Mouse (Mus musculus): Measurements from ENCODE around the gene Rsph14. TPM values are rescaled to one million over a fixed set of nuclear protein-coding genes. Genes with fewer than 3 reads are reported as not detected.

Gene Rsph14
- polyA plus RNA-seq, 1 experiment from 2014 or later: not detected

GRCm38 (mm10) chr10:74929578-74929977, 102.8 kb downstream of the Rsph14 start:
- 73% methylated on average over 6 of the region's 6 CpGs for WGBS
- no peaks in the 10 kb centered on the region for H3K4me1 ChIP-seq (replicated peaks; ENCODE audit: control insufficient read depth, insufficient read depth, low read length)
- H3K4me2 ChIP-seq (ENCODE audit: low read depth, low read length, severe bottlenecking): no peak overlapping the region
- H3K4me3 ChIP-seq (ENCODE audit: low read depth, low read length): no peak overlapping the region
- no peak overlapping the region for H3K9ac ChIP-seq (ENCODE audit: low read length)
- ATAC-seq (replicated peaks; ENCODE audit: low FRiP score) (no peak), DNase-seq (ENCODE audit: low spot score) (peak; percentile 41)
- no peaks in the 10 kb centered on the region for H3K9me3 ChIP-seq (ENCODE audit: control insufficient read depth, low read length)
- no peaks in the 10 kb centered on the region for H3K27me3 ChIP-seq (ENCODE audit: control insufficient read depth, insufficient read depth, low read length)
- H3K27ac ChIP-seq (ENCODE audit: low read depth, low read length): no peak overlapping the region
- H3K36me3 ChIP-seq (ENCODE audit: control insufficient read depth, insufficient read depth, low read length): no peaks in the 10 kb centered on the region

GRCm38 (mm10) chr10:74928276-74928675, 104.1 kb downstream of the Rsph14 start:
- Histone ChIP-seq H3K4me1 (replicated peaks; ENCODE audit: control insufficient read depth, insufficient read depth, low read length) (no peaks in the 10 kb centered on the region), H3K4me3 (ENCODE audit: low read depth, low read length) (no peak overlapping the region), H3K9me3 (ENCODE audit: control insufficient read depth, low read length) (no peaks in the 10 kb centered on the region), H3K9ac (ENCODE audit: low read length) (no peak overlapping the region), H3K4me2 (ENCODE audit: low read depth, low read length, severe bottlenecking) (no peak overlapping the region), H3K27me3 (ENCODE audit: control insufficient read depth, insufficient read depth, low read length) (no peaks in the 10 kb centered on the region), H3K27ac (ENCODE audit: low read depth, low read length) (no peak overlapping the region), H3K36me3 (ENCODE audit: control insufficient read depth, insufficient read depth, low read length) (no peaks in the 10 kb centered on the region)
- WGBS: 92% methylated on average over 7 of the region's 7 CpGs
- no peak for DNase-seq (ENCODE audit: low spot score)
- ATAC-seq (replicated peaks; ENCODE audit: low FRiP score): no peak

GRCm38 (mm10) chr10:74925324-74925723, 107.1 kb downstream of the Rsph14 start:
- H3K27ac ChIP-seq (ENCODE audit: low read depth, low read length): no peak overlapping the region
- H3K36me3 ChIP-seq (ENCODE audit: control insufficient read depth, insufficient read depth, low read length): no peaks in the 10 kb centered on the region
- no peaks in the 10 kb centered on the region for H3K9me3 ChIP-seq (ENCODE audit: control insufficient read depth, low read length)
- no peak overlapping the region; the same call in 1 of the 2 replicates for H3K4me3 ChIP-seq (ENCODE audit: low read depth, low read length)
- H3K4me1 ChIP-seq (replicated peaks; ENCODE audit: control insufficient read depth, insufficient read depth, low read length): no peaks in the 10 kb centered on the region
- DNase-seq (ENCODE audit: low spot score) (peak; percentile 76), ATAC-seq (replicated peaks; ENCODE audit: low FRiP score) (0 out of 2 replicates have a peak, but pooled peaks have one; percentile 28)
- 20% methylated on average over 21 of the region's 21 CpGs for WGBS
- H3K27me3 ChIP-seq (ENCODE audit: control insufficient read depth, insufficient read depth, low read length): no peaks in the 10 kb centered on the region
- peak overlapping the region; percentile 47; the same call in 1 of the 2 replicates for H3K4me2 ChIP-seq (ENCODE audit: low read depth, low read length, severe bottlenecking)
- H3K9ac ChIP-seq (ENCODE audit: low read length): no peak overlapping the region

GRCm38 (mm10) chr10:74924274-74924673, 108.1 kb downstream of the Rsph14 start:
- WGBS: 90% methylated on average over 14 of the region's 14 CpGs

GRCm38 (mm10) chr10:74922763-74923162, 109.6 kb downstream of the Rsph14 start:
- DNase-seq (ENCODE audit: low spot score): no peak
- Histone ChIP-seq H3K4me1 (replicated peaks; ENCODE audit: control insufficient read depth, insufficient read depth, low read length) (no peaks in the 10 kb centered on the region), H3K36me3 (ENCODE audit: control insufficient read depth, insufficient read depth, low read length) (no peaks in the 10 kb centered on the region), H3K9me3 (ENCODE audit: control insufficient read depth, low read length) (no peaks in the 10 kb centered on the region), H3K4me2 (ENCODE audit: low read depth, low read length, severe bottlenecking) (no peak overlapping the region), H3K27ac (ENCODE audit: low read depth, low read length) (no peak overlapping the region), H3K27me3 (ENCODE audit: control insufficient read depth, insufficient read depth, low read length) (no peaks in the 10 kb centered on the region), H3K9ac (ENCODE audit: low read length) (no peak overlapping the region), H3K4me3 (ENCODE audit: low read depth, low read length) (no peak overlapping the region)
- no peak for ATAC-seq (replicated peaks; ENCODE audit: low FRiP score)
- 69% methylated on average over 6 of the region's 6 CpGs for WGBS

More at GRCm38 (mm10) chr10:74924274-74924673, 108.1 kb downstream of the Rsph14 start:
- no peak for ATAC-seq (replicated peaks; ENCODE audit: low FRiP score)
- H3K36me3 ChIP-seq (ENCODE audit: control insufficient read depth, insufficient read depth, low read length): no peaks in the 10 kb centered on the region
- H3K9me3 ChIP-seq (ENCODE audit: control insufficient read depth, low read length): no peaks in the 10 kb centered on the region
- no peak overlapping the region for H3K4me2 ChIP-seq (ENCODE audit: low read depth, low read length, severe bottlenecking)
- no peak overlapping the region for H3K4me3 ChIP-seq (ENCODE audit: low read depth, low read length)
- no peak overlapping the region for H3K27ac ChIP-seq (ENCODE audit: low read depth, low read length)
- DNase-seq (ENCODE audit: low spot score): no peak
- no peaks in the 10 kb centered on the region for H3K4me1 ChIP-seq (replicated peaks; ENCODE audit: control insufficient read depth, insufficient read depth, low read length)
- H3K27me3 ChIP-seq (ENCODE audit: control insufficient read depth, insufficient read depth, low read length): no peaks in the 10 kb centered on the region
- no peak overlapping the region for H3K9ac ChIP-seq (ENCODE audit: low read length)

- Histone ChIP-seq H3K4me1 (replicated peaks; ENCODE audit: control insufficient read depth, insufficient read depth, low read length) (no peaks in the 10 kb centered on the region), H3K27me3 (ENCODE audit: control insufficient read depth, insufficient read depth, low read length) (no peaks in the 10 kb centered on the region), H3K27ac (ENCODE audit: low read depth, low read length) (no peak overlapping the region), H3K9me3 (ENCODE audit: control insufficient read depth, low read length) (no peaks in the 10 kb centered on the region), H3K4me3 (ENCODE audit: low read depth, low read length) (no peak overlapping the region), H3K9ac (ENCODE audit: low read length) (no peak overlapping the region), H3K4me2 (ENCODE audit: low read depth, low read length, severe bottlenecking) (no peak overlapping the region), H3K36me3 (ENCODE audit: control insufficient read depth, insufficient read depth, low read length) (no peaks in the 10 kb centered on the region)
- ATAC-seq (replicated peaks; ENCODE audit: low FRiP score): no peak
- 89% methylated on average over 11 of the region's 11 CpGs for WGBS
- DNase-seq (ENCODE audit: low spot score): no peak
These were observed 110.8 kb downstream of the Rsph14 start for GRCm38 (mm10) chr10:74921614-74922013.

- H3K27ac ChIP-seq (ENCODE audit: low read depth, low read length): no peak overlapping the region
- DNase-seq (ENCODE audit: low spot score) (peak; percentile 73), ATAC-seq (replicated peaks; ENCODE audit: low FRiP score) (peak; percentile 53; the same call in 1 of the 2 replicates)
- no peak overlapping the region for H3K4me3 ChIP-seq (ENCODE audit: low read depth, low read length)
- no peaks in the 10 kb centered on the region for H3K9me3 ChIP-seq (ENCODE audit: control insufficient read depth, low read length)
- 46% methylated on average over 17 of the region's 17 CpGs for WGBS
- no peaks in the 10 kb centered on the region for H3K27me3 ChIP-seq (ENCODE audit: control insufficient read depth, insufficient read depth, low read length)
- H3K9ac ChIP-seq (ENCODE audit: low read length): no peak overlapping the region
- no peaks in the 10 kb centered on the region for H3K36me3 ChIP-seq (ENCODE audit: control insufficient read depth, insufficient read depth, low read length)
- H3K4me2 ChIP-seq (ENCODE audit: low read depth, low read length, severe bottlenecking): no peak overlapping the region
- no peaks in the 10 kb centered on the region for H3K4me1 ChIP-seq (replicated peaks; ENCODE audit: control insufficient read depth, insufficient read depth, low read length)
These were observed 111.4 kb downstream of the Rsph14 start for GRCm38 (mm10) chr10:74920853-74921567.

GRCm38 (mm10) chr10:74919277-74919676, 113.1 kb downstream of the Rsph14 start:
- no peaks in the 10 kb centered on the region for H3K9me3 ChIP-seq (ENCODE audit: control insufficient read depth, low read length)
- H3K9ac ChIP-seq (ENCODE audit: low read length): no peak overlapping the region
- no peaks in the 10 kb centered on the region for H3K4me1 ChIP-seq (replicated peaks; ENCODE audit: control insufficient read depth, insufficient read depth, low read length)
- H3K27ac ChIP-seq (ENCODE audit: low read depth, low read length): no peak overlapping the region
- H3K4me3 ChIP-seq (ENCODE audit: low read depth, low read length): no peak overlapping the region
- H3K4me2 ChIP-seq (ENCODE audit: low read depth, low read length, severe bottlenecking): no peak overlapping the region
- WGBS: 32% methylated on average over 5 of the region's 5 CpGs
- no peaks in the 10 kb centered on the region for H3K27me3 ChIP-seq (ENCODE audit: control insufficient read depth, insufficient read depth, low read length)
- no peaks in the 10 kb centered on the region for H3K36me3 ChIP-seq (ENCODE audit: control insufficient read depth, insufficient read depth, low read length)
- ATAC-seq (replicated peaks; ENCODE audit: low FRiP score) (no peak), DNase-seq (ENCODE audit: low spot score) (no peak)

- no peaks in the 10 kb centered on the region for H3K27me3 ChIP-seq (ENCODE audit: control insufficient read depth, insufficient read depth, low read length)
- no peaks in the 10 kb centered on the region for H3K9me3 ChIP-seq (ENCODE audit: control insufficient read depth, low read length)
- ATAC-seq (replicated peaks; ENCODE audit: low FRiP score): no peak
- H3K36me3 ChIP-seq (ENCODE audit: control insufficient read depth, insufficient read depth, low read length): no peaks in the 10 kb centered on the region
- no peak overlapping the region for H3K27ac ChIP-seq (ENCODE audit: low read depth, low read length)
- WGBS: 78% methylated on average over 2 of the region's 2 CpGs
- H3K4me1 ChIP-seq (replicated peaks; ENCODE audit: control insufficient read depth, insufficient read depth, low read length): no peaks in the 10 kb centered on the region
- no peak overlapping the region for H3K4me2 ChIP-seq (ENCODE audit: low read depth, low read length, severe bottlenecking)
- DNase-seq (ENCODE audit: low spot score): no peak
- no peak overlapping the region for H3K4me3 ChIP-seq (ENCODE audit: low read depth, low read length)
- no peak overlapping the region for H3K9ac ChIP-seq (ENCODE audit: low read length)
These were observed 124.0 kb downstream of the Rsph14 start for GRCm38 (mm10) chr10:74908431-74908830.

Data from forebrain, embryonic 11.5 days (tissue).